Mouse (Mus musculus) layer of hippocampus, postnatal 14 days (tissue): Measurements from ENCODE around the gene Abhd8. TPM values are rescaled to one million over a fixed set of nuclear protein-coding genes. Genes with fewer than 3 reads are reported as not detected.
"Not testable (repeated sequence)": the region's sequence is repeated elsewhere in the genome, so short reads cannot be mapped to it uniquely, and the experiment has no call there.

ENCODE experiments used
- DNase-seq, 2 experiments: peaks; one replicate each; pipeline ENCODE4 v3.0.0; 2021 to 2022; ENCODE audit warnings: low spot score in 2 of 2, mixed read lengths in 1 of 2
- total RNA-seq, 2 experiments: library from RNA; stranded (reverse); gene quantifications; 2 replicates each; pipeline ENCODE4 v1.2.3; 2021

Abhd8 gene
- total RNA-seq, 2 experiments from 2014 or later: 179 to 181 TPM

- no peak for DNase-seq
Measured at GRCm38 (mm10) chr8:71462191-71462590, 1.3 kb downstream of the Abhd8 start.

- no peak for DNase-seq
Measured at GRCm38 (mm10) chr8:71461152-71461840, 2.2 kb downstream of the Abhd8 start.

GRCm38 (mm10) chr8:71460716-71461115, 2.7 kb downstream of the Abhd8 start:
- no peak for DNase-seq

GRCm38 (mm10) chr8:71457659-71458270, 5.7 kb downstream of the Abhd8 start:
- DNase-seq: no peak

- DNase-seq: no peak
Measured at GRCm38 (mm10) chr8:71456906-71457305, 6.5 kb downstream of the Abhd8 start.

- DNase-seq: no peak
Measured at GRCm38 (mm10) chr8:71454668-71455067, 8.8 kb downstream of the Abhd8 start.

- no peak for DNase-seq
Measured at GRCm38 (mm10) chr8:71452669-71453068, 10.8 kb downstream of the Abhd8 start.

- no peak for DNase-seq
Measured at GRCm38 (mm10) chr8:71451777-71452176, 11.7 kb downstream of the Abhd8 start.

- DNase-seq: no peak
Measured at GRCm38 (mm10) chr8:71451337-71451736, 12.1 kb downstream of the Abhd8 start.

GRCm38 (mm10) chr8:71445096-71445495, 18.4 kb downstream of the Abhd8 start:
- DNase-seq: no peak

- DNase-seq: no peak
Measured at GRCm38 (mm10) chr8:71441404-71441803, 22.1 kb downstream of the Abhd8 start.

GRCm38 (mm10) chr8:71437041-71437440, 26.4 kb downstream of the Abhd8 start:
- DNase-seq: no peak

GRCm38 (mm10) chr8:71432935-71433334, 30.5 kb downstream of the Abhd8 start:
- not testable (repeated sequence) for DNase-seq

GRCm38 (mm10) chr8:71422121-71422520, 41.3 kb downstream of the Abhd8 start:
- no peak for DNase-seq

- no peak for DNase-seq
Measured at GRCm38 (mm10) chr8:71411535-71412273, 51.8 kb downstream of the Abhd8 start.

- DNase-seq: no peak
Measured at GRCm38 (mm10) chr8:71408231-71408630, 55.2 kb downstream of the Abhd8 start.

- DNase-seq: no peak
Measured at GRCm38 (mm10) chr8:71407441-71407840, 56.0 kb downstream of the Abhd8 start.

Other genes with a start within 250 kb of the Abhd8 start
- 10 to 100 TPM; 31.2 to 36.4 TPM for gene Myo9b, start 190.9 kb downstream of the Abhd8 start, total RNA-seq
- 10 to 100 TPM; 13.9 to 14.6 TPM for gene Haus8, start 190.7 kb downstream of the Abhd8 start, total RNA-seq
- gene Use1, start 96.8 kb downstream of the Abhd8 start, total RNA-seq: 10 to 100 TPM; 84.9 to 96.2 TPM
- gene Ocel1, start 92.4 kb downstream of the Abhd8 start, total RNA-seq: 10 to 100 TPM; 16.0 to 18.1 TPM
- gene Nr2f6, start 81.7 kb downstream of the Abhd8 start, total RNA-seq: 10 to 100 TPM; 33.9 to 36.7 TPM
- gene Ushbp1, start 67.9 kb downstream of the Abhd8 start, total RNA-seq: 1 to 10 TPM; 5.1 to 5.2 TPM
- gene Babam1, start 66.8 kb downstream of the Abhd8 start, total RNA-seq: 10 to 100 TPM; 89.1 to 96.7 TPM
- 1 to 10 TPM in 1 of 2 experiments, under 1 TPM in 1; 0.60 to 1.7 TPM for gene Ankle1, start 57.6 kb downstream of the Abhd8 start, total RNA-seq
- 10 to 100 TPM; 52.6 to 62.7 TPM for gene Mrpl34, start 1.3 kb upstream of the Abhd8 start, total RNA-seq
- 100 to 1,000 TPM; 104 to 110 TPM for gene Dda1, start 5.5 kb upstream of the Abhd8 start, total RNA-seq
- gene Ano8, start 22.3 kb upstream of the Abhd8 start, total RNA-seq: 10 to 100 TPM; 60.1 to 62.4 TPM
- gene Gtpbp3, start 24.4 kb upstream of the Abhd8 start, total RNA-seq: 10 to 100 TPM; 30.6 to 33.3 TPM
- 1 to 10 TPM; 7.2 to 7.6 TPM for gene Plvap, start 48.1 kb upstream of the Abhd8 start, total RNA-seq
- gene Ccdc194, start 62.1 kb upstream of the Abhd8 start, total RNA-seq: not detected
- 1 to 10 TPM; 3.4 to 5.5 TPM for gene Bst2, start 73.8 kb upstream of the Abhd8 start, total RNA-seq
- 10 to 100 TPM; 33.8 to 36.2 TPM for gene Mvb12a, start 79.3 kb upstream of the Abhd8 start, total RNA-seq
- gene Tmem221, start 95.2 kb upstream of the Abhd8 start, total RNA-seq: under 1 TPM in 1 of 2 experiments, not detected in 1; 0.35 TPM
- gene Nxnl1, start 102.9 kb upstream of the Abhd8 start, total RNA-seq: under 1 TPM; 0.12 to 0.21 TPM
- gene Slc27a1, start 105.2 kb upstream of the Abhd8 start, total RNA-seq: 100 to 1,000 TPM in 1 of 2 experiments, 10 to 100 TPM in 1; 90.9 to 101 TPM
- gene Pgls, start 128.5 kb upstream of the Abhd8 start, total RNA-seq: 10 to 100 TPM; 59.0 to 61.6 TPM
- 1 to 10 TPM; 2.6 to 2.7 TPM for gene Fam129c, start 134.0 kb upstream of the Abhd8 start, total RNA-seq
- 10 to 100 TPM; 58.4 to 62.9 TPM for gene Colgalt1, start 147.3 kb upstream of the Abhd8 start, total RNA-seq
- 100 to 1,000 TPM; 268 to 281 TPM for gene Unc13a, start 208.1 kb upstream of the Abhd8 start, total RNA-seq
- 1 to 10 TPM; 7.1 to 7.7 TPM for gene Jak3, start 212.6 kb upstream of the Abhd8 start, total RNA-seq
- 1 to 10 TPM; 2.6 to 3.0 TPM for gene Insl3, start 225.6 kb upstream of the Abhd8 start, total RNA-seq
- under 1 TPM; 0.23 to 0.48 TPM for gene B3gnt3, start 238.1 kb upstream of the Abhd8 start, total RNA-seq